Mouse (Mus musculus) WW6 (cell line): ENCODE data around the gene Gtpbp3.

Experiments
- DNase-seq: peaks from one replicate; pipeline ENCODE4 v3.0.0-alpha.2; 2013; ENCODE audit warnings: low read depth, low spot score

Gtpbp3 gene

DNA sequence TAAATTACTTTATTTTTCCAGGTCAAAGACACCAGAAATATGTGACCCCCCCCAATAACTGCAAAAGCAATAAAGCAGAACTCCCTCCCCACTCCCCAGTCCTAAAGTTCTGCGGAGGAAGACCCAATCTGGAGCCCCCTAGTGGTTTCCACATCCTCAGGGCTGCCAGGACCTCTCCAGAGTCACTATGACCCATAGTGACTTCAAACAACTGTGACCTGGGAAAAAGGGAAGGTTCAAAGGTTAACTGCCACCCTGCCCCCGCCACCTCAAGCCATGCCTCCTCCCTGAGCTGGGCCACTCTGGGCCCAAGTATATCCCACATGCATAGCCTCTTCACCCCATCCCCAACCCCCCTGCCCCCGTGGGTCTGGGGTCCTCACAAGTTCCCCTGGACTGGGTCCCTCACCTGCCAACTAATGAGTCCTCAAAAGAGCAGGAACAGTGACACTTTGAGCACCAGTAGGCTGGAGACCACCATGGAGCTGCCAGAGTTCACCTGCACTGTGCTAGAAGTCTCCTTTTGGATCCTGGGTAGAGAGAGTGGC, 46.4 kb downstream of the Gtpbp3 start:
- no peak for DNase-seq

DNA sequence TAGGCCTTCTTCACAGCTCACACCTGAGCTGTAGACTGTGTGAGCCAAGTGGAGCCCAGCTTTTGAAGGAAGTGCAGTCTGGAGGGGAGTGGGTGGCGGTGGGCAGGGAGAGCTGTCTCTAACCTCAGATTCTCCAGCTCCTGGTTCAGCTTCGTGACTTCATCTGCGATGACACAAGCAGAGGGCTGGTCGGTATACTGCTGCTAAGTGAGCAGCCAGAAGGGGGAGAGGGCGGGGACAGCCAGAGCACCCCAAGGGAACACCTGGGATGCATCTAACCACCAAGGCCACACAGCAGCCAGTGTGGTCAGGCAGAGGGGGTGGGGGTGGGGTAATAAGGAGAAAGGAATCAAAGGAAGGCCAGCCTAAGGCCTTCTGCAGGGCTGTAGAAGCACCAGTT, 47.8 kb downstream of the Gtpbp3 start:
- no peak for DNase-seq

DNA sequence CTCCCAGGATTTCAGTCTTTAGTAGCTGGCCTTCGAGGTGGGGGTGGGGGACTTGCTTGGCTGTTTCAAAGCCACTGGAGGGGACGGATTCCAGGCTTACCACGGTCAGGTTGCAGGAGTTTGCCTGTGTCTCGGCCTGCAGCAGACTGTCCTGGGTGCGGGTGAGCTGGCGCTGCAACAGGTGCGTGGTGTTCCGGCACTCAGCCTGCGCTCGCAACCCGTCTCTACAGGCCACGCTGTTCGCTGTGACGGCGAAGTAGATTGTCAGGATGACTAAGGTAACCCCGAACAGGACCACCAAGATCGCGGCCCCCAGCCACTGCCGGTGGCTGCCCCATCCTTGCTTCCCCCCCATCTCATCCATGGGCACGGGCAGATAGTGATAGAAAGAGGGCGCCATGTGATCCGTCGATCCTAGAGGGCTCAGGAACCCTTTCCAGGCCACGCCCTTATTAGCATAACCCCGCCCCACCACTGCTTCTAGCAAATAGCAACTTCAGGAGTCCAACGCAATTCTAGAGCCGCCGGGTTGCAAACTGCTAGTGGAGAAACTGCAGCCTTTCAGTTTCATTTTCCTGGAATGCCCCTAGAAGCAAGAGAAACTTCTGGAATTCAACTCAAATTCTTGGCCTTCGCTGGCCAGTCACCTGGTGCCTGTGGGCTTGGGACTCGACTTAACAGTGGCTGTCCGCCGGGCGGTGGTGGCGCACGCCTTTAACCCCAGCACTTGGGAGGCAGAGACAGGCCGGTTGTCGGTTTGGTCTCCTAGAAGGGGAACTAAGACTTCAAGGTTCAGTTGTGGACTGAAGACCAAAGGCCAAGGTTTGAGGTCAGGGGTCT, 49.3 kb downstream of the Gtpbp3 start, which contains the start of gene Bst2:
Gene Bst2 (minus strand): TSS at position 429 of the 840 bp plus-strand sequence.
- DNase-seq, result peak; percentile 89

DNA sequence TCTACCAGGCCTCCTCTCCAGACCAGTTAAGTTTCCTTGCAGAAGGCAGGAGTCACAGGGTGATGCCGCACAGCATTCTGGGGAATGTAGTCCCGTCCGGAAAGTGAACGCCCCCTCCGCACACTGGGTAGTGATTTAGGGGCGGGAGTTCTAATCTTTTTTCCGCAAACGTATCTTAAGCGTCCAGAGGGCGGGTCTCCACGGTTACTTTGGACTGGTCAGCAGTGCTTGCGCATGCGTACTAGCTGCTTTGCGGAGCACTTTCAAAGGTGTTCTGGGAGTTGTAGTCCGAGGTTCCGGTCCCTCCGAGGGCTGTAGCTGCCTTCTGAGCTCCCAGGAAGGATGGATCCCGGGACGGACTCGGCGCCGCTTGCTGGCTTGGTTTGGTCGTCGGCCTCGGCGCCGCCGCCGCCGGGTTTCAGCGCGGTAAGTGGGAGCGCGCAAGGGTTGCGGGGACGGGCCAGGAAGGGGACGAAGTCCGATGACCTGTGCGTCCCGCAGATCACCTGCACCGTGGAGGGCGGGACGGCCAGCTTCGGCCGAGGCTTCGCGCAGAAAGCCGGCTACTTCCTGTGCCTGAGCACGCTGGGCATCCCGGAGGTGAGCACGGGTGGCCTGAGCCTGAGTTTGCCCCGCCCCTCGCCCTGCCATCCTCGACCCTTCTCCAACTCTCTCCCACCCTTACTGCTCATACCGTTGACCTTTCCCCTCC, 54.9 kb downstream of the Gtpbp3 start, which contains the start of gene Mvb12a:
Gene Mvb12a (plus strand): TSS at position 291 of the 712 bp plus-strand sequence.
- peak; percentile 100 for DNase-seq

DNA sequence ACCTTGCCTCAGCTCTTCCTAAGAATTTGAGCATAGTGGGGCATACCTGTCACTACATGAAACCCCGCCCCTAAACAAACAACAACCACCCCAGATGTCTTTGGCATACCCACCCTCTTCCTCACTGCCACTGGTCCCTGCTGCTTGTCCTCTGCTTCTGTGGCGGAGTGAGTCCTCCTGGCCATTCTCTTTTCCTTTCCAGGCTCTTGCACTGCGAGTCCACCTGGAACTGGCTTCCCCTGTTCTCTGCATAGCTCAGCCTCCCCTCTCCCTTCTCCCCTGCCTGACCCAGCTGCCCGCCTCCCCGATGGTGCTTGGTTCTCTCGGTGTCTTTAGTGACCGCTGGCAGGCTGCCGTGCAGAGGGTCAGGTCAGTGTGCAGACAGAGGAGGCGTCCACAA, 55.9 kb downstream of the Gtpbp3 start:
- DNase-seq, result no peak

DNA sequence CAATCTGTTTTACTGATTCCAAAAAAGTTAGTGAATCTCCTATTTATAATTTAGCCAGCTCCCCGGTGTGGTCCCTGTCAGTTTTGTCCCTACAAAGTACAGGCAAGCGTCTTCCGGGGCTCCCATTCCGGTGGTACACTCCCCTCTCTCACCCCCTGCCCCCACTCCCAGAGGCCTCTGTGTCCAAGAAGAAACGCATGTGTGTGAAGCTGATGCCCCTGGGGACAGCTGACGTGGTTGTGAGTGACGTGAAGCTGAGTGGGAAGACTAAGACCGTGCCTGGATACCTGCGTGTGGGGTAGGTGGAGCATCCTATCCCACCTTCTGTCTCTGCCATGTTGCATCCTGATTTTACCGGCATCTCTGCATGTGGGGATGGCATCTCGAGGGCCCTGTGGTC, 57.1 kb downstream of the Gtpbp3 start:
- DNase-seq, result no peak

DNA sequence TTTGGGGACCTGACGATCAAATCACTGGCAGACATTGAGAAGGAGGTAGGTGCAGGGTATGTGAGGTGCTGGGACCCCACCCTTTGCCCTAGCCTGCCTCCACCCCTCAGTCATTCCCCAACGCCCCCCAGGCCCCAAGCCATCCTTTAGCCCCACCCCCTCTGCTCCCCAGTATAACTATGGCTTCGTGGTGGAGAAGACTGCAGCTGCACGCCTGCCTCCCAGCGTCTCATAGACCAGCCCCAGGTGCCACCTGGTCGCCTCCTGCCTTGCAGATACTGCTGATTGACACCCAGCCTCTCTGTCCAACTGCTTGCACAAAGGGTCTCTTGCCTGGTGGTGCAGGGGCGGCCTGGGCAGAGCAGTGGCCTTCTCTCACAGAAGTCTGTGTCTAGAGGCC, 59.7 kb downstream of the Gtpbp3 start:
- DNase-seq, result no peak
